Mouse (Mus musculus): ENCODE measurements around the gene Zfhx3. TPM values are rescaled to one million over a fixed set of nuclear protein-coding genes. Genes with fewer than 3 reads are reported as not detected.

Gene Zfhx3
- polyA plus RNA-seq, 2 experiments: 0.25 to 0.65 TPM

DNA sequence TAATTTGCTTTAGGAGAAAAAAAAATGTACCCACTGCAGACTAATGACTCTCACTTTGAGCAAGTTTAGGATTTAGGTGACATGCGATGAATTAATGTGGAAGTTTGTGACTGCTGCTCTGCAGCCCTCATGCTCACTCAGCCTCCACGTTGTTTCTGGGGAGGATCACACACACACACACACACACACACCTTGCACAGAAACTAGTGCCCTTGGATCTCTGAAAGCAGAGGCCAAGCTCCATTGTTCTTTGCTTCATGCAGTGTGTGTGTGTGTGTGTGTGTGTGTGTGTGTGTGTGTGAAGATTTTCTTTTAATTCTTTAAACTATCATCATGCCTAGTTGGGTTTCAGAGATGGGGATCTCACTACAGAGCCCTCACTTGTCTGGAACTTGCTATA lies 1020.7 kb downstream of the Zfhx3 start:
- no peak for TF ChIP-seq CTCF (IDR thresholded peaks at IDR 0.05; ENCODE audit: low read depth)
- no peak for TF ChIP-seq EP300 (IDR thresholded peaks at IDR 0.05; ENCODE audit: low read depth)
- no peaks in the 10 kb centered on the region for H3K27me3 ChIP-seq (ENCODE audit: control insufficient read depth, insufficient read depth, low read length)
- H3K9me3 ChIP-seq (ENCODE audit: control insufficient read depth, low read length): no peaks in the 10 kb centered on the region
- H3K4me2 ChIP-seq (ENCODE audit: low read depth): no peak overlapping the region
- H3K36me3 ChIP-seq (replicated peaks; ENCODE audit: control insufficient read depth, insufficient read depth, low read depth): no peaks in the 10 kb centered on the region
- DNase-seq (ENCODE audit: low read depth in 3 of 3, low spot score in 3 of 3) (no peak), ATAC-seq (ENCODE audit: insufficient read depth) (no peak)
- no peak overlapping the region for H3K27ac ChIP-seq
- 72% methylated on average over 2 of the region's 2 CpGs for WGBS (ENCODE audit: insufficient replicate concordance)
- no peak overlapping the region for H3K9ac ChIP-seq (replicated peaks)
- no peaks in the 10 kb centered on the region for H3K4me1 ChIP-seq (replicated peaks; ENCODE audit: control insufficient read depth in 2 of 2, insufficient read depth in 2 of 2, low read length in 1 of 2)
- no peak overlapping the region for H3K4me3 ChIP-seq (ENCODE audit: insufficient read depth in 1 of 2, low read depth in 2 of 2, low read length in 2 of 2)

DNA sequence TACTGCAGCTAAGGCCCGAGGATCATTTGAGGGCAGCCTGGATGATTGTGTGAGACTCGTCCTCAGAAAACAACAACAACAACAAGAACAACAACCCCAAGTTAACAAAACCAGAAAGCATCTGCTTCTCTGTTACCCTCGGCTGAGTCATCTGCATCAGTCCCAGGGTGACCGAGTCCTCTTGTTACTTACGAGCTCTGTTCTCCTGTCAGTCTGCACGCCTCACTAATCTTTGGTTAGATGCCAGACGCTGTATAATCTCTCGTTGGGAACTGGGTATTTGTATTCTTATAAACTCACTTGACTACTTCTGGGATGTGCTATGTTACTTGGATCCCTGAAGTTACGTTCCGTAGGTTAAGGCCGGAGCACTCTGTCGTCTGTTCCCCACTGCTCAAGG lies 1023.6 kb downstream of the Zfhx3 start:
- DNase-seq (ENCODE audit: low read depth in 3 of 3, low spot score in 3 of 3): no peak
- TF ChIP-seq EP300 (IDR thresholded peaks at IDR 0.05; ENCODE audit: low read depth): no peak
- no peak for TF ChIP-seq CTCF (IDR thresholded peaks at IDR 0.05; ENCODE audit: low read depth)
- ATAC-seq (ENCODE audit: insufficient read depth): no peak
- Histone ChIP-seq H3K36me3 (replicated peaks; ENCODE audit: control insufficient read depth, insufficient read depth, low read depth) (no peaks in the 10 kb centered on the region), H3K9me3 (ENCODE audit: control insufficient read depth, low read length) (no peaks in the 10 kb centered on the region), H3K27me3 (ENCODE audit: control insufficient read depth, insufficient read depth, low read length) (no peaks in the 10 kb centered on the region), H3K4me3 (ENCODE audit: insufficient read depth in 1 of 2, low read depth in 2 of 2, low read length in 2 of 2) (no peak overlapping the region), H3K9ac (replicated peaks) (no peak overlapping the region), H3K4me1 (replicated peaks; ENCODE audit: control insufficient read depth in 2 of 2, insufficient read depth in 2 of 2, low read length in 1 of 2) (no peaks in the 10 kb centered on the region), H3K4me2 (ENCODE audit: low read depth) (no peak overlapping the region), H3K27ac (no peak overlapping the region)
- WGBS (ENCODE audit: insufficient replicate concordance): 69% methylated on average over 12 of the region's 12 CpGs

DNA sequence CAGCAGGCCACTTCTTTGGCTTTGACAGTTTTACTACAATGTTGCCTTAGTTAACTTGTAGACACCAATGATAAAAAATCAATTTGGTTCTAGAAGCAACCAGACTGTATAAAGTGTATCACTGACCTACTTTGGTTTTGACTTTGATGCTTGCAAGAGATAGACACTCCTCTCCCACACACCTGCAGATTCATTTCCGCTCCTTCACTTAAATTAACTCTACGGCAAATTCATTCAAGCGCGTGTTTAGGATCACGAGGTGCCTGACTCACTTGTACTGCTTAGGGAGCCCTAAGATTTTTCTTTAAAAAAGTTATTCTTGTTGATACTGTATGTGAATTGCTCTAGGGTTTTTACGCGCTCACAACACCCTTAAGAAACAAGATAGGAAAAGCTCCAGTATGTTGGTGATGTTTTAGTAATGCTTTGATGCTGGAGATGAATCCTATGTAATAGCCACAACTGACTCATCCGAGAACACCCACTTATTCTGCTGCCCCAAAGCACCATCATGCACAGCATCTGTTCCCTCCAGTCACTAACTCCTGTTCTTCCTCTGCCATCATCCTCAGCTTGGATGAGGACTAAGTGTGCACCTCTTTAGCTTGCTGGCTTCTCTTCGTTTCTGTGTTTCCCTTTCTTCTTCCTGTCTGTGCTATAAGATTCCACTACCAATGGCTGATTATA lies 1031.3 kb downstream of the Zfhx3 start:
- TF ChIP-seq CTCF (IDR thresholded peaks at IDR 0.05; ENCODE audit: low read depth): no peak
- WGBS (ENCODE audit: insufficient replicate concordance): 71% methylated on average over 9 of the region's 9 CpGs
- H3K27me3 ChIP-seq (ENCODE audit: control insufficient read depth, insufficient read depth, low read length): no peaks in the 10 kb centered on the region
- no peak overlapping the region for H3K9ac ChIP-seq (replicated peaks)
- H3K27ac ChIP-seq: no peak overlapping the region
- no peak overlapping the region for H3K4me3 ChIP-seq (ENCODE audit: insufficient read depth in 1 of 2, low read depth in 2 of 2, low read length in 2 of 2)
- no peaks in the 10 kb centered on the region for H3K36me3 ChIP-seq (replicated peaks; ENCODE audit: control insufficient read depth, insufficient read depth, low read depth)
- no peak for ATAC-seq (ENCODE audit: insufficient read depth)
- H3K4me1 ChIP-seq (replicated peaks; ENCODE audit: control insufficient read depth in 2 of 2, insufficient read depth in 2 of 2, low read length in 1 of 2): no peaks in the 10 kb centered on the region
- no peak for DNase-seq (ENCODE audit: low read depth in 3 of 3, low spot score in 3 of 3)
- no peak overlapping the region for H3K4me2 ChIP-seq (ENCODE audit: low read depth)
- H3K9me3 ChIP-seq (ENCODE audit: control insufficient read depth, low read length): no peaks in the 10 kb centered on the region

DNA sequence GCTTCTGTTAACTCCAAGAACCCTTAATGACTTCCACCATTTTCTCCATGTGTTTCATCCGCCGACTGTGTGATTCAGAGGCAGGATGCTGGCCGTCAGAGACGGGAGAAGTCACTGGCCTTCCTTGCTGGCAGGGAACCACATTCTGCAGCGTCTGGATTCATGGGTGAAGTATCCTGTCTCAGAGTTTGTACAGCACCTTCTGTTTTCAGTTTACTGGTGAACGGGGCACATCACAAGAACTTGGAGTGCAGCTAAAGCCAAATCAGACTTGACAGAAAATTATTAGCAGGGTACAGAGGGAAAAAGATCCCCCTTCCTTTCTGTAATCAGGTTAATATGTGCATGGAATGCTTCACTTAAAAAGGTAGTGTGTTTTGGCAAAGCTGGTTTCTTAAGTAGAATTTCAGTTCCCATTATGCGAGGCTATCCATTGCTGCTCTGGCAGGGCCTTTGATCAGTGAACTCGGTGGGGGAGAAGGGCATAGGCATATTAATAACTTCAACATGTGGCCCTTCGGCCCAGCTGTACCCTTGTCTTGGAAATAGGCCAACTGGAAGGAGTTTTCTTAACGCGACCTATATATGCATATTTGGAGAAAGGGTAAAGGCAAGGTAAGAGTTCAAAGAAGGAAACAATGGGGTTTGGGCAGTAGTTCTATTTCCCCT lies 1035.4 kb downstream of the Zfhx3 start:
- WGBS (ENCODE audit: insufficient replicate concordance): 62% methylated on average over 11 of the region's 11 CpGs
- H3K27me3 ChIP-seq (ENCODE audit: control insufficient read depth, insufficient read depth, low read length): no peaks in the 10 kb centered on the region
- TF ChIP-seq CTCF (IDR thresholded peaks at IDR 0.05; ENCODE audit: low read depth) (no peak), EP300 (IDR thresholded peaks at IDR 0.05; ENCODE audit: low read depth) (no peak)
- no peak overlapping the region for H3K4me2 ChIP-seq (ENCODE audit: low read depth)
- no peak overlapping the region for H3K4me3 ChIP-seq (ENCODE audit: insufficient read depth in 1 of 2, low read depth in 2 of 2, low read length in 2 of 2)
- H3K9ac ChIP-seq (replicated peaks): no peak overlapping the region
- DNase-seq (ENCODE audit: low read depth in 3 of 3, low spot score in 3 of 3): no peak
- no peak overlapping the region for H3K27ac ChIP-seq
- H3K4me1 ChIP-seq (replicated peaks; ENCODE audit: control insufficient read depth in 2 of 2, insufficient read depth in 2 of 2, low read length in 1 of 2): no peaks in the 10 kb centered on the region
- ATAC-seq (ENCODE audit: insufficient read depth): no peak
- H3K9me3 ChIP-seq (ENCODE audit: control insufficient read depth, low read length): no peaks in the 10 kb centered on the region
- no peaks in the 10 kb centered on the region for H3K36me3 ChIP-seq (replicated peaks; ENCODE audit: control insufficient read depth, insufficient read depth, low read depth)

DNA sequence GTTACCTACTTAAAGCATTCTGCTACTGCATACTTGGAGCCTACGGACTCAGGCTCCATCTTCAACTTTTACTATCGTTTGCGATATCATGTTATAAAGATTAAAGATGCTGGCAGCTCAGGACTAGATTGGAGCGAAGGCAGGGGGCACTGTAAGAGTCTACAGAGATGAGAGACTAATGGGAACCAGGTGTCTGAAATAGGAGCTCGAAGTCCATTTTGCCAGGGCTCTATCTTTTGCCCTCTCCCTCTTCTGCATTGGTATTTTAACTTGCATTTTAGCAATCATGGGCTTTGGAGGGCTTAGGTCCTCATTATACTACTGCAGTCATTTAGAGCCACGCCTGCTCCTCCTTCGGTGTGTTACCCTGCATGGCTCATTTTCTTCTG lies 1035.9 kb downstream of the Zfhx3 start:
- H3K4me3 ChIP-seq (ENCODE audit: insufficient read depth in 1 of 2, low read depth in 2 of 2, low read length in 2 of 2): no peak overlapping the region
- H3K4me1 ChIP-seq (replicated peaks; ENCODE audit: control insufficient read depth in 2 of 2, insufficient read depth in 2 of 2, low read length in 1 of 2): no peaks in the 10 kb centered on the region
- no peak overlapping the region for H3K4me2 ChIP-seq (ENCODE audit: low read depth)
- DNase-seq (ENCODE audit: low read depth in 3 of 3, low spot score in 3 of 3) (no peak), ATAC-seq (ENCODE audit: insufficient read depth) (no peak)
- H3K27me3 ChIP-seq (ENCODE audit: control insufficient read depth, insufficient read depth, low read length): no peaks in the 10 kb centered on the region
- 71% methylated on average over 7 of the region's 7 CpGs for WGBS (ENCODE audit: insufficient replicate concordance)
- no peak overlapping the region for H3K9ac ChIP-seq (replicated peaks)
- H3K36me3 ChIP-seq (replicated peaks; ENCODE audit: control insufficient read depth, insufficient read depth, low read depth): no peaks in the 10 kb centered on the region
- H3K27ac ChIP-seq: no peak overlapping the region
- TF ChIP-seq CTCF (IDR thresholded peaks at IDR 0.05; ENCODE audit: low read depth): no peak
- no peak for TF ChIP-seq EP300 (IDR thresholded peaks at IDR 0.05; ENCODE audit: low read depth)
- H3K9me3 ChIP-seq (ENCODE audit: control insufficient read depth, low read length): no peaks in the 10 kb centered on the region

All from liver, embryonic 14.5 days (tissue).